Mouse (Mus musculus) liver, adult 2 months (tissue): ENCODE results near the gene Mark3. TPM values are rescaled to one million over a fixed set of nuclear protein-coding genes. Genes with fewer than 3 reads are reported as not detected.

Experiments used
- DNase-seq: peaks from one replicate; pipeline ENCODE4 v3.0.0-alpha.2; 2011; ENCODE audit warnings: low read depth, low spot score; ENCODE audit errors: extremely low read depth
- H3K27ac ChIP-seq: fragments of 200-500 bp; replicated peaks from 2 replicates; pipeline ENCODE4 v1.5.1; 2012; ENCODE audit warnings: low read depth, mild to moderate bottlenecking, control low read depth, inconsistent platforms, low read length; ENCODE audit not compliant: insufficient read depth
- H3K27me3 ChIP-seq: fragments of 200-500 bp; 2 replicates; pipeline ENCODE4 v1.6.1; 2012; ENCODE audit warnings: mild to moderate bottlenecking, moderate library complexity, low read length, inconsistent platforms; ENCODE audit not compliant: control insufficient read depth, insufficient read depth
- H3K36me3 ChIP-seq: fragments of 200-500 bp; 2 replicates; pipeline ENCODE4 v1.6.1; 2012; ENCODE audit warnings: low read length, inconsistent platforms; ENCODE audit not compliant: control insufficient read depth, insufficient read depth
- H3K4me1 ChIP-seq: fragments of 200-500 bp; 2 replicates; pipeline ENCODE4 v1.6.1; 2011; ENCODE audit warnings: low read length; ENCODE audit not compliant: control insufficient read depth, insufficient read depth
- H3K4me3 ChIP-seq: fragments of 200-500 bp; 2 replicates; pipeline ENCODE4 v1.5.1; 2011; ENCODE audit warnings: low read depth, mild to moderate bottlenecking, control low read depth, low read length, moderate library complexity; ENCODE audit not compliant: insufficient read depth
- H3K79me2 ChIP-seq: fragments of 200-500 bp; 2 replicates; pipeline ENCODE4 v1.6.1; 2012; ENCODE audit warnings: inconsistent platforms, mild to moderate bottlenecking, low read length, moderate library complexity; ENCODE audit not compliant: control insufficient read depth, insufficient read depth
- H3K9ac ChIP-seq: fragments of 200-500 bp; 2 replicates; pipeline ENCODE4 v1.6.1; 2012; ENCODE audit warnings: low read depth, mild to moderate bottlenecking, control low read depth, inconsistent platforms, low read length
- CTCF ChIP-seq: fragments of 200-500 bp; IDR thresholded peaks from 2 replicates; pipeline ENCODE4 v1.5.1; 2011; ENCODE audit warnings: low read depth, low read length, control low read depth
- POLR2A ChIP-seq: fragments of 200-500 bp; IDR thresholded peaks from 2 replicates; pipeline ENCODE4 v1.6.1; 2011; ENCODE audit warnings: low read length, control low read depth; ENCODE audit not compliant: insufficient read depth; ENCODE audit errors: extremely low read depth
- WGBS: fragments of 180-500 bp; shearing (Covaris S2); methylation state at CpG from one replicate; pipeline ENCODE4 v1.1.7; 2018; 5-methylcytosine and 5-hydroxymethylcytosine counted together
- polyA plus RNA-seq: library from polyadenylated mRNA; depleted of rRNA; stranded (reverse); fragments of >200 nt; gene quantifications from 2 replicates; pipeline ENCODE4 v1.2.3, GENCODE M21; 2012
- total RNA-seq: library from RNA; depleted of rRNA; stranded (reverse); fragments of >200 nt; gene quantifications from 2 replicates; pipeline ENCODE4 v1.2.3, GENCODE M21; 2014

Mark3 gene
- total and polyA plus RNA-seq, 2 experiments = 15.9 to 30.9 TPM

- H3K4me1 ChIP-seq = peaks cover 7% of the 10 kb centered on the region; the same call in 1 of the 2 replicates
- TF ChIP-seq CTCF (no peak), POLR2A (peak; percentile 73; the same call in 1 of the 2 replicates)
- H3K79me2 ChIP-seq = no peaks in the 10 kb centered on the region
- peak within 1 kb of the TSS; percentile 90 for H3K27ac ChIP-seq
- DNase-seq = peak; percentile 82
- peak within 1 kb of the TSS; percentile 80 for H3K9ac ChIP-seq
- no peaks in the 10 kb centered on the region for H3K27me3 ChIP-seq
- no peaks in the 10 kb centered on the region for H3K36me3 ChIP-seq
- peak within 1 kb of the TSS; percentile 72 for H3K4me3 ChIP-seq
- WGBS = under 1% methylated on average over 50 of the region's 51 CpGs
Observed at GRCm38 (mm10) chr12:111677882-111678669, 103.8 kb downstream of the Mark3 start, which contains the start of gene Trmt61a. TSS of gene Trmt61a (plus strand) at chr12:111678105.

- Histone ChIP-seq H3K4me3 (peak overlapping the region; percentile 72), H3K36me3 (no peaks in the 10 kb centered on the region), H3K27ac (no peak overlapping the region), H3K4me1 (peaks cover 7% of the 10 kb centered on the region; the same call in 1 of the 2 replicates), H3K9ac (peak overlapping the region; percentile 60), H3K27me3 (no peaks in the 10 kb centered on the region), H3K79me2 (no peaks in the 10 kb centered on the region)
- DNase-seq = no peak
- TF ChIP-seq POLR2A (no peak), CTCF (no peak)
- 5% methylated on average over 13 of the region's 13 CpGs for WGBS
Observed at GRCm38 (mm10) chr12:111678670-111678933, 104.3 kb downstream of the Mark3 start.

GRCm38 (mm10) chr12:111678997-111679396, 104.7 kb downstream of the Mark3 start:
- H3K36me3 ChIP-seq = no peaks in the 10 kb centered on the region
- no peaks in the 10 kb centered on the region for H3K79me2 ChIP-seq
- H3K27me3 ChIP-seq = no peaks in the 10 kb centered on the region
- DNase-seq = no peak
- TF ChIP-seq POLR2A (no peak), CTCF (no peak)
- no peak overlapping the region for H3K9ac ChIP-seq
- no peak overlapping the region for H3K27ac ChIP-seq
- no peak overlapping the region for H3K4me3 ChIP-seq
- peaks cover 7% of the 10 kb centered on the region; the same call in 1 of the 2 replicates for H3K4me1 ChIP-seq
- 45% methylated on average over 7 of the region's 7 CpGs for WGBS

- Histone ChIP-seq H3K36me3 (no peaks in the 10 kb centered on the region), H3K79me2 (no peaks in the 10 kb centered on the region), H3K27me3 (no peaks in the 10 kb centered on the region), H3K4me3 (no peak overlapping the region), H3K27ac (no peak overlapping the region), H3K4me1 (peaks cover 7% of the 10 kb centered on the region; the same call in 1 of the 2 replicates), H3K9ac (no peak overlapping the region)
- WGBS = 90% methylated on average over 13 of the region's 13 CpGs
- TF ChIP-seq POLR2A (no peak), CTCF (no peak)
- DNase-seq = no peak
Observed at GRCm38 (mm10) chr12:111680661-111681060, 106.3 kb downstream of the Mark3 start.

- whole genome bisulfite sequencing = 86% methylated on average over 8 of the region's 8 CpGs
- no peak overlapping the region for H3K9ac ChIP-seq
- no peak for DNase-seq
- H3K4me3 ChIP-seq = no peak overlapping the region
- TF ChIP-seq POLR2A = no peak
- no peak for TF ChIP-seq CTCF
- no peaks in the 10 kb centered on the region for H3K27me3 ChIP-seq
- H3K27ac ChIP-seq = no peak overlapping the region
- no peaks in the 10 kb centered on the region for H3K79me2 ChIP-seq
- H3K36me3 ChIP-seq = no peaks in the 10 kb centered on the region
- H3K4me1 ChIP-seq = peaks cover 7% of the 10 kb centered on the region; the same call in 1 of the 2 replicates
Observed at GRCm38 (mm10) chr12:111681305-111681704, 107.0 kb downstream of the Mark3 start.

- no peak for DNase-seq
- no peaks in the 10 kb centered on the region for H3K36me3 ChIP-seq
- H3K4me3 ChIP-seq = no peak overlapping the region
- TF ChIP-seq CTCF = no peak
- no peak for TF ChIP-seq POLR2A
- WGBS = 74% methylated on average over 5 of the region's 5 CpGs
- H3K79me2 ChIP-seq = no peaks in the 10 kb centered on the region
- H3K4me1 ChIP-seq = peaks cover 7% of the 10 kb centered on the region; the same call in 1 of the 2 replicates
- no peaks in the 10 kb centered on the region for H3K27me3 ChIP-seq
- no peak overlapping the region for H3K9ac ChIP-seq
- no peak overlapping the region for H3K27ac ChIP-seq
Observed at GRCm38 (mm10) chr12:111682003-111682402, 107.7 kb downstream of the Mark3 start.
